Mouse (Mus musculus): ENCODE results near the gene Atg4d. TPM values are rescaled to one million over a fixed set of nuclear protein-coding genes. Genes with fewer than 3 reads are reported as not detected.
"Not testable (repeated sequence)": the region's sequence is repeated elsewhere in the genome, so short reads cannot be mapped to it uniquely, and the experiment has no call there.

Gene Atg4d
- 33.7 and 34.7 TPM in 2 replicates for polyA plus RNA-seq (2014; fragmentation: Nextera tagmentation; extraction: Ambion mirVana)

DNA sequence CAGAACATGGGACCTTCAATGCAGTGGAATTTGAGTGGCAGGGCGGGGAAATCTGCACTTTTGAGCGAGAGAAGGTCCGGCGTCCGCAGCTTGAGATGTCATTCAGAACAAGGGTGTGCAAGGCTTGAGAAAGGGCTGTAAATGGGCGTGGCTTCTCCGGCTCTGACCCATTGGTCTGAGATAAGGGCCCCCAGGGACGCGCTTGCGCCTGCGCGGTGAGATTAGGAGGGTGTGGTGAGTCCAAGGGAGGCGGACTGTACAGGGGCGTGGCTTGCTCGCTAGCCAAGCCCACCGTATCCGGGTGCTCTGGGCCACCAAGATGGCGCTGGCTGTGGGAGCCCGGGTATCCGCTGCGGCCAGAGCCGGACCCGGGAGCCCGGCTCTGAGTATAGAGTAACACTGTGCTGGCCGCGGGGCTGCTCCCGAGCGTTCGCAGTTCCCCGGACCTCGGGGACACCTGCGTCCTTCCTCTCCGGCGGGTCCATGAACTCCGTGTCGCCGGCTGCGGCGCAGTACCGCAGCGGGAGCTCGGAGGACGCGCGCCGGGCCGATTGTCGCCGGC lies at the start of gene Atg4d:
TSS of gene Atg4d (plus strand) at position 294 of the 562 bp plus-strand sequence.
- H3K4me2 ChIP-seq = peak within 1 kb of the TSS; percentile 90
- H3K4me3 ChIP-seq (ENCODE audit: low read depth, low read length) = peak within 1 kb of the TSS; percentile 88
- ATAC-seq (ENCODE audit: insufficient read depth) = peak; percentile 96
- H3K36me3 ChIP-seq (ENCODE audit: insufficient read depth) = peaks cover 30% of the 10 kb centered on the region
- H3K4me1 ChIP-seq (ENCODE audit: insufficient read depth) = peaks cover 11% of the 10 kb centered on the region; the same call in 1 of the 2 replicates
- under 1% methylated on average over 45 of the region's 49 CpGs for WGBS
- no peaks in the 10 kb centered on the region for H3K9me3 ChIP-seq (ENCODE audit: low read depth, low read length)
- TF ChIP-seq CTCF (IDR thresholded peaks at IDR 0.05; ENCODE audit: low read depth) = no peak
- peak within 1 kb of the TSS; percentile 85 for H3K9ac ChIP-seq
- H3K27ac ChIP-seq (ENCODE audit: low read depth) = peak within 1 kb of the TSS; percentile 65
- H3K27me3 ChIP-seq (ENCODE audit: insufficient read depth, low read length) = no peaks in the 10 kb centered on the region
- peak; percentile 100 for DNase-seq

DNA sequence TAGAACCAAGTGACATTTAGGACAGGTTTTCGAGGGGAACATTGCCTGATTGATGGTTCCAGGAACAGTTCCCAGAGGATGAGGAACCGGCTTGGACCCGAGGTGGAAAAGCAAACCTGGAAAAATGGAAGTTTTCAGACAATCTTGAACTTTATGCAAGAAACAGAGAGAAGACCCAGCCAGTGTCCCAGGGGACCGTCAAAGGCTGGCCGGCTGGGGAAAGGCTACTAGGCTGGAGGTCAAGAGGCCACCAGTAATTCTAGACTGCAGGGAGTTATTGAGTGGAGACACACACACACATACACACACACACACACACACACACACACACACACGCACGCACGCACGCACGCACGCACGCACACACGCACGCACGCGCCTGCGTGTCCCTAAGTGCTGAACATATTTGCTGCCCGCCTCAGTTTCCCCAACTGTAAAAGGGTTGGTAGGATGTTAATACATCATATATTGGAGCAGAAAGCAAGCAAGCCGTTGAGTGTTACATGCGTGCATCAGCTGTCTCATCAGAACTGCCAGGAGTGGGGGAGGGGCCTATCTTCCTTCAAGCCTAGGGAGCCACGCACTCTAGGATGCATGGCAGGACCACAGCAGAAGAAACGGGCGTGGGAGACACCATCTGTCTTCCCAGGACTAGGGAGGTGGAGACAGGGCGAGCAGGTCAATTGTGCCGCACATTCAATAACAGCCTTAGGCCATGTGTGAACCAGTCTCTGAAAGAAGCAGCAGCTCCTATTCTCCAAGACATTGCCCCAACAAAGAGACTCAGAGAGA lies 48.8 kb upstream of the Atg4d start:
- H3K27ac ChIP-seq (ENCODE audit: low read depth) = no peak overlapping the region
- no peaks in the 10 kb centered on the region for H3K27me3 ChIP-seq (ENCODE audit: insufficient read depth, low read length)
- H3K4me3 ChIP-seq (ENCODE audit: low read depth, low read length) = no peak overlapping the region
- H3K4me2 ChIP-seq = no peak overlapping the region
- H3K9ac ChIP-seq = no peak overlapping the region
- peaks cover 4% of the 10 kb centered on the region; the same call in 1 of the 2 replicates for H3K4me1 ChIP-seq (ENCODE audit: insufficient read depth)
- H3K36me3 ChIP-seq (ENCODE audit: insufficient read depth) = peaks cover 2% of the 10 kb centered on the region; the same call in 1 of the 2 replicates
- H3K9me3 ChIP-seq (ENCODE audit: low read depth, low read length) = no peaks in the 10 kb centered on the region
- 63% methylated on average over 25 of the region's 25 CpGs for WGBS
- TF ChIP-seq CTCF (IDR thresholded peaks at IDR 0.05; ENCODE audit: low read depth) = no peak
- peak; percentile 46 for DNase-seq
- ATAC-seq (ENCODE audit: insufficient read depth) = no peak

DNA sequence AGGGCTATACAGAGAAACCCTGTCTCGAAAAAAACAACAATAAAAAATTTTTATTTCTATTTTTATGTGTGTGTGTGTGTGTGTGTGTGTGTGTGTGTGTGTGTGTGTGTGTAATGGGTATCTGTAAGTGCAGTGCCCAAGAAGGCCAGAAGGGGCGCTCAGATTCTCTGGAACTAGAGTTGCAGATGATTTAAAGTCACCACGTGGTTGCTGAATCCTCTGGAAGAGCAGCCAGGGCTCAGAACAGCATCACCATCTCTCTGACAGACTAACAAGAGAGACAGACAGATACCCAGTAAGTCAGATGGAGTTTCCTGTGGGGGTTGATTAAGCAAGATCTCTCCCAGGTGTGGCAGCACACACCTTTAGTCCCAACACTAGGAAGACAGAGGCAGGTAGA lies 45.3 kb upstream of the Atg4d start:
- WGBS = 53% methylated on average over 3 of the region's 3 CpGs
- ATAC-seq (ENCODE audit: insufficient read depth) (no peak), DNase-seq (no peak)
- no peak overlapping the region for H3K9ac ChIP-seq
- H3K9me3 ChIP-seq (ENCODE audit: low read depth, low read length) = no peaks in the 10 kb centered on the region
- no peak overlapping the region for H3K4me2 ChIP-seq
- no peak overlapping the region for H3K27ac ChIP-seq (ENCODE audit: low read depth)
- no peaks in the 10 kb centered on the region for H3K36me3 ChIP-seq (ENCODE audit: insufficient read depth)
- H3K4me1 ChIP-seq (ENCODE audit: insufficient read depth) = peaks cover 4% of the 10 kb centered on the region; the same call in 1 of the 2 replicates
- H3K27me3 ChIP-seq (ENCODE audit: insufficient read depth, low read length) = no peaks in the 10 kb centered on the region
- TF ChIP-seq CTCF (IDR thresholded peaks at IDR 0.05; ENCODE audit: low read depth) = 0 out of 2 replicates have a peak, but pooled peaks have one; percentile 14
- H3K4me3 ChIP-seq (ENCODE audit: low read depth, low read length) = no peak overlapping the region

DNA sequence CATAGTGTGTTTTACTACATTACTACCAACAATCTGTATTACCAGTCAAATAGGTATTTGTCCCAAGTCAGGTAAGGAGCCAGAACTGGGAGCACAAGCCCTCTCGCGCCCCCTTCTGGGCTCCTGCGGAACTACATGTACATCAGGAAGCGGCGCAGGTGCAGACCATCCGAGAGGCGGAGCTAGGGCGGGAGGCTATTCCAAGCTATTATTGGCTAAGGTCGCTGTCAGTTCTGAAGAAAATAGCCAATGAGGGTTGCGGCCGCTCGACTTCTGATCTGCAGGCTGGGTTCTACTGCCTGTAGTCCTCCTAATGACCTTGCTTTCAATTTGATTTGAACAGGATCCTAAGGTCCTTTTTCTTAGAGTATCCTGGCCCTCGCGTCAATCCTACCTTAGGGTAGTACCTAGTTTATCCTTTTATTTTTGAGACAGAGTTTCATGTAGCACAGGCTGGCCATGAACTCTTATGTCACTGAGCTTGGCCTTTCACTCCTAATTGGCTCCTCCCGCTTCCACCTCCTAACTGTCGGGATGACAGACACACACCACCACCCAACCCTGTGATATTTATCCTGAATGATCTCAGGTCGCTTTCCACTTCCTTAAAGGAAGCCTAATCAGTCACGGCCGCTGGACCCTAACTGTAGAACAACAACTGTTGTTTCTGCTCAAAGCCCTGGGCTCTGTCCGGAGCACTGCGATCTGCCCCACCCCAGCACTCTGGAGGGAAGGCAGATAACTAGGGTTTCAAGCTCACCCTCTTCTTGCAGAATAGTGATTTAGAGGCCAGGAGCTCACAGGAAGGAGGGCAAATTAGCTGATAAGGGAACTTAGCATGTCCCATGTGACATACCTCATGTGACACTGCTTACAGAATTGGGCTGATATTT lies 44.4 kb upstream of the Atg4d start:
- Histone ChIP-seq H3K9me3 (ENCODE audit: low read depth, low read length) (no peaks in the 10 kb centered on the region), H3K4me2 (peak overlapping the region; percentile 56), H3K27ac (ENCODE audit: low read depth) (no peak overlapping the region), H3K4me3 (ENCODE audit: low read depth, low read length) (peak overlapping the region; percentile 23), H3K4me1 (ENCODE audit: insufficient read depth) (peaks cover 4% of the 10 kb centered on the region; the same call in 1 of the 2 replicates), H3K9ac (peak overlapping the region; percentile 32), H3K36me3 (ENCODE audit: insufficient read depth) (no peaks in the 10 kb centered on the region), H3K27me3 (ENCODE audit: insufficient read depth, low read length) (no peaks in the 10 kb centered on the region)
- whole genome bisulfite sequencing = 11% methylated on average over 21 of the region's 21 CpGs
- DNase-seq = peak; percentile 93
- ATAC-seq (ENCODE audit: insufficient read depth) = peak; percentile 83
- peak; percentile 88 for TF ChIP-seq CTCF (IDR thresholded peaks at IDR 0.05; ENCODE audit: low read depth)

DNA sequence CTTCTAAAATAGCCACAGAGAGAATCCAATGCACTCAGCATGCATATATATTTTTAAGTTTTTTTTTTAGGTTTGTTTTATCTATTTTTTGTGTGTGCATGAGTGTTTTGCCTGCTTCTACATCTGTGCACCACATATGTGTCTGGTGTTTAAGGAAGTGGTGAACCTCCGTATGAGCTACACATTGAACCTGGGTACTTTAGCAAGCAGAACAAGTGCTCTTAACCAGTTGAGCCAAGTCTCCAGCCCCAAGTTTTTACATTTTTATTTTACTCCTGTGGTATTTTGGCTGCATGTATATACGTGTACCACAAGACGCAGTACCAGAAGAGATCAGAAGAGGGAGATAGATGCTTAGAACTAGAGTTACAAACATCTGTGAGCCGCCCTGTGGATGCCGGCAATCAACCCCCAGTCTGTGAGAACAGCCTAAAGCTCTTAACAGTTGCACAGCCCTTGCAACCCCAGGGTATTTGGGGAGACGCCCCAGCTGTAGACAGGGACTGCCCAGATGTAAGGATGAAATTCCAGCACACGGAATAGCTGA lies 43.6 kb upstream of the Atg4d start:
- TF ChIP-seq CTCF (IDR thresholded peaks at IDR 0.05; ENCODE audit: low read depth) = peak; percentile 70
- H3K9ac ChIP-seq = no peak overlapping the region
- H3K9me3 ChIP-seq (ENCODE audit: low read depth, low read length) = no peaks in the 10 kb centered on the region
- H3K27me3 ChIP-seq (ENCODE audit: insufficient read depth, low read length) = no peaks in the 10 kb centered on the region
- 16% methylated on average over 7 of the region's 7 CpGs for WGBS
- H3K4me3 ChIP-seq (ENCODE audit: low read depth, low read length) = 0 out of 2 replicates have a peak overlapping the region, but pooled peaks have one; percentile 23
- no peak overlapping the region for H3K27ac ChIP-seq (ENCODE audit: low read depth)
- ATAC-seq (ENCODE audit: insufficient read depth) (peak; percentile 52; the same call in 1 of the 2 replicates), DNase-seq (peak; percentile 92)
- H3K4me1 ChIP-seq (ENCODE audit: insufficient read depth) = peaks cover 4% of the 10 kb centered on the region; the same call in 1 of the 2 replicates
- H3K4me2 ChIP-seq = peak overlapping the region; percentile 56
- no peaks in the 10 kb centered on the region for H3K36me3 ChIP-seq (ENCODE audit: insufficient read depth)

DNA sequence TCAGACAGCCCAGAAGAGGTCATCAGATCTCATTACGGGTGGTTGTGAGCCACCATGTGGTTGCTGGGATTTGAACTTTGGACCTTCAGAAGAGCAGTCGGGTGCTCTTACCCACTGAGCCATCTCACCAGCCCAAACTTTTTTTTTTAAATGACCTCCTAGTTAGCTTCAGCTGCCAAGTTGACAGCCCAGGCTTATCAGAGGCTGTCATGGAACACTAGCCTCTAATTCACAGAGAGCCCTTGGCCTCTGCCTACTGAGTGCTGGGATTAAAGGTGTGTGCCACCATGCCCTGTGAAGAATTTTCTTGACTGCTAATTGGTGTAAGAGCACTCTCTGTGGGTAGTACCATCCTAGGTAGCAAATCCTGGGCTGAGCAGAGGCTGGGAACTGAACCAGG lies 41.6 kb upstream of the Atg4d start:
- DNase-seq; ATAC-seq (ENCODE audit: insufficient read depth); H3K36me3 ChIP-seq (ENCODE audit: insufficient read depth); H3K9me3 ChIP-seq (ENCODE audit: low read depth, low read length); H3K4me3 ChIP-seq (ENCODE audit: low read depth, low read length); H3K9ac ChIP-seq; H3K27me3 ChIP-seq (ENCODE audit: insufficient read depth, low read length); H3K4me1 ChIP-seq (ENCODE audit: insufficient read depth); H3K27ac ChIP-seq (ENCODE audit: low read depth); H3K4me2 ChIP-seq: not testable (repeated sequence)
- WGBS = 76% methylated on average over 1 of the region's 2 CpGs

Measured in lung, embryonic 14.5 days (tissue).